Mouse (Mus musculus) bone marrow, adult 2 months (tissue): ENCODE measurements at regions not wholly inside any gene's neighbourhood (a gene's known extent, or its start where the extent isn't known, plus 50 kb on each side); places are given as distances from the start of the nearest gene placed in this dataset.

Source experiments
- CTCF ChIP-seq: fragments of 200-500 bp; IDR thresholded peaks from 2 replicates; pipeline ENCODE4 v1.5.1; 2011; ENCODE audit warnings: low read length, control low read depth; ENCODE audit not compliant: control insufficient read depth, insufficient read depth
- POLR2A ChIP-seq: fragments of 200-500 bp; IDR thresholded peaks from 2 replicates; pipeline ENCODE4 v1.6.1; 2011; ENCODE audit warnings: low read depth, mild to moderate bottlenecking, control low read depth, low read length, borderline replicate concordance; ENCODE audit not compliant: control insufficient read depth

GRCm38 (mm10) chr1:72076341-72076740 lies 135.8 kb downstream of the Mreg start:
- no peak for TF ChIP-seq CTCF
- TF ChIP-seq POLR2A, result no peak
